Mouse (Mus musculus): ENCODE data around the gene Agrp. TPM values are rescaled to one million over a fixed set of nuclear protein-coding genes. Genes with fewer than 3 reads are reported as not detected.
"Not testable (repeated sequence)": the region's sequence is repeated elsewhere in the genome, so short reads cannot be mapped to it uniquely, and the experiment has no call there.

The Agrp gene
- total RNA-seq, 1 experiment from 2014 or later, result not detected

- peak; percentile 39; the same call in 1 of the 2 replicates for ATAC-seq (ENCODE audit: extremely low read depth, insufficient number of reproducible peaks, low FRiP score, poor library complexity, severe bottlenecking)
Measured at GRCm38 (mm10) chr8:105606189-105607023, 30.8 kb downstream of the Agrp start.

GRCm38 (mm10) chr8:105605491-105606188 lies 31.6 kb downstream of the Agrp start:
- ATAC-seq (ENCODE audit: extremely low read depth, insufficient number of reproducible peaks, low FRiP score, poor library complexity, severe bottlenecking), result no peak

GRCm38 (mm10) chr8:105604804-105605381 lies 32.3 kb downstream of the Agrp start, which contains the start of gene Ripor1:
Ripor1 (plus strand) TSS chr8:105605255.
- ATAC-seq (ENCODE audit: extremely low read depth, insufficient number of reproducible peaks, low FRiP score, poor library complexity, severe bottlenecking), result peak; percentile 40

- not testable (repeated sequence) for ATAC-seq (ENCODE audit: extremely low read depth, insufficient number of reproducible peaks, low FRiP score, poor library complexity, severe bottlenecking)
Measured at GRCm38 (mm10) chr8:105602540-105602939, 34.7 kb downstream of the Agrp start.

GRCm38 (mm10) chr8:105601301-105601700 lies 35.9 kb downstream of the Agrp start:
- ATAC-seq (ENCODE audit: extremely low read depth, insufficient number of reproducible peaks, low FRiP score, poor library complexity, severe bottlenecking), result no peak

- ATAC-seq (ENCODE audit: extremely low read depth, insufficient number of reproducible peaks, low FRiP score, poor library complexity, severe bottlenecking), result no peak
Measured at GRCm38 (mm10) chr8:105598777-105599176, 38.4 kb downstream of the Agrp start.

GRCm38 (mm10) chr8:105596362-105597034 lies 40.7 kb downstream of the Agrp start:
- peak; percentile 79 for ATAC-seq (ENCODE audit: extremely low read depth, insufficient number of reproducible peaks, low FRiP score, poor library complexity, severe bottlenecking)

GRCm38 (mm10) chr8:105594451-105595242 lies 42.5 kb downstream of the Agrp start:
- ATAC-seq (ENCODE audit: extremely low read depth, insufficient number of reproducible peaks, low FRiP score, poor library complexity, severe bottlenecking), result no peak

- ATAC-seq (ENCODE audit: extremely low read depth, insufficient number of reproducible peaks, low FRiP score, poor library complexity, severe bottlenecking), result no peak
Measured at GRCm38 (mm10) chr8:105593859-105594258, 43.3 kb downstream of the Agrp start.

GRCm38 (mm10) chr8:105592431-105592830 lies 44.8 kb downstream of the Agrp start:
- no peak for ATAC-seq (ENCODE audit: extremely low read depth, insufficient number of reproducible peaks, low FRiP score, poor library complexity, severe bottlenecking)

GRCm38 (mm10) chr8:105579719-105580118 lies 57.5 kb downstream of the Agrp start:
- no peak for ATAC-seq (ENCODE audit: extremely low read depth, insufficient number of reproducible peaks, low FRiP score, poor library complexity, severe bottlenecking)

- ATAC-seq (ENCODE audit: extremely low read depth, insufficient number of reproducible peaks, low FRiP score, poor library complexity, severe bottlenecking), result no peak
Measured at GRCm38 (mm10) chr8:105575538-105575937, 61.7 kb downstream of the Agrp start.

GRCm38 (mm10) chr8:105574741-105575140 lies 62.5 kb downstream of the Agrp start:
- no peak for ATAC-seq (ENCODE audit: extremely low read depth, insufficient number of reproducible peaks, low FRiP score, poor library complexity, severe bottlenecking)

- no peak for ATAC-seq (ENCODE audit: extremely low read depth, insufficient number of reproducible peaks, low FRiP score, poor library complexity, severe bottlenecking)
Measured at GRCm38 (mm10) chr8:105573427-105573826, 63.8 kb downstream of the Agrp start.

- no peak for ATAC-seq (ENCODE audit: extremely low read depth, insufficient number of reproducible peaks, low FRiP score, poor library complexity, severe bottlenecking)
Measured at GRCm38 (mm10) chr8:105571810-105572209, 65.4 kb downstream of the Agrp start.

GRCm38 (mm10) chr8:105566703-105567595 lies 70.2 kb downstream of the Agrp start:
- no peak for ATAC-seq (ENCODE audit: extremely low read depth, insufficient number of reproducible peaks, low FRiP score, poor library complexity, severe bottlenecking)

GRCm38 (mm10) chr8:105565952-105566702 lies 71.1 kb downstream of the Agrp start, which contains the start of gene Atp6v0d1:
Atp6v0d1 (minus strand) TSS chr8:105566047.
- peak; percentile 85 for ATAC-seq (ENCODE audit: extremely low read depth, insufficient number of reproducible peaks, low FRiP score, poor library complexity, severe bottlenecking)

Data from neutrophil, adult 5-6 weeks (primary cell).